Mouse (Mus musculus): ENCODE results near the gene Ppp1r12b.

Ppp1r12b gene

GRCm38 (mm10) chr1:134955637-134956176 is at the start of gene Ppp1r12b:
TSS of gene Ppp1r12b (minus strand) at chr1:134955942.
- DNase-seq = peak; percentile 79 to 88

GRCm38 (mm10) chr1:135003346-135003745 is 47.6 kb upstream of the Ppp1r12b start:
- DNase-seq = no peak

DNA sequence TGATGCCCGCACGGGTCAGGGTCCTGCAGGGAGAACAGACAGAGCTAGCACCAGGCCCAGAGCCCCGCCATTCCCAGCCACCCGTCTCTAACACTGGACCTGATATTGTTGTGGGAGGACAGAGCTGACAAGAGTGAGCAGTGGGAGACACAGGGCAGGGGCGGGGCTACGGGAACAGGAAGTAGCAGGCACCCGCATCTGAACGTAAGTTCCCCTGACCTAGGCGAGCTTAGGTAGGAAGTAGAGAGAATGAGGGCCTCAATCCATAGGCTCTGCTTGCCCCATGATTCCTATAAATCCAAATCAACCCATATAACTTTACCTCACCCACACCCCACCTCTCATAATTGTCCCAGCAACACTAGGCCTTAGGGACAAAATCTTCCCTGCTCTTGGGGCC is 44.8 kb upstream of the Ppp1r12b start:
- no peak for DNase-seq

DNA sequence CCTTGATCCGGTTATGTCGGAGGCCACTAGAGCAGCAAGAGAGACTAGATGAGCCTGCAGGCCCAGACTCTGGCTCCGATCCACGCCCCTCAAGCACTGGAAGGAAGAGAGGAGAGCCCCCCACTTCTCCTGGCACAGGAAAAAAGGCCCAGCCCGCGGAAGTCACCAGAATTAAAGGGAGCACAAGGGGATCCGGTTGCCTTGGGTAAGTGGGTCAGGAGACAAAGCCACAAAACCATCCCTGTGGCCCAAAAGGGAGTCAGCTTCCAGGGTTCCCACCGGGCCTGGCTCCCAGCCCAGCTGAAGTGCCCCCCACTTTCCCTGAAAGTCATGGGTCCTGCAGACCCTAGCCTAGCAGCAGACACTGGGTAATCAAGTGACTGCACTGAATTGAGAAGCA is 42.5 kb upstream of the Ppp1r12b start:
- DNase-seq = no peak

DNA sequence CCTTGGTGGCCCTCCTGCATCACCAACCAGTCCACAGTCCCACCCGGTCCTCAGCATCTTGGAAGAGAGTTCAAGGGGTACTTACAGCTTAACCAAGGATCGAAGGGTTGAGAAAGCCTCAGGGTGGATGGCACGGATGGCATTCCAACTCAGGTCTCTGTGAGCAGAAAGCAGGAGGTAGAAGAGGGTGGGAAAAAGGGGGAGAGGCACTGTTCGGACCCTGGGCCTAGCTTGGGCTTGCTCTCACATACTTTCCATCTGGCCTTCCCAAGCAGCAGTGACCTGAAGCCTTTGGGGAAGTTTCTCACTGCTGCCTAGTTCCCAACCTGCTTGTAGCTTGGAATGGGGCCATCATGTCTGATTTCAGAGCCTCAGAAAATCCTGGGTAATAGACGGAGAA is 41.8 kb upstream of the Ppp1r12b start:
- no peak for DNase-seq

GRCm38 (mm10) chr1:134996471-134996870 is 40.7 kb upstream of the Ppp1r12b start:
- DNase-seq = no peak

DNA sequence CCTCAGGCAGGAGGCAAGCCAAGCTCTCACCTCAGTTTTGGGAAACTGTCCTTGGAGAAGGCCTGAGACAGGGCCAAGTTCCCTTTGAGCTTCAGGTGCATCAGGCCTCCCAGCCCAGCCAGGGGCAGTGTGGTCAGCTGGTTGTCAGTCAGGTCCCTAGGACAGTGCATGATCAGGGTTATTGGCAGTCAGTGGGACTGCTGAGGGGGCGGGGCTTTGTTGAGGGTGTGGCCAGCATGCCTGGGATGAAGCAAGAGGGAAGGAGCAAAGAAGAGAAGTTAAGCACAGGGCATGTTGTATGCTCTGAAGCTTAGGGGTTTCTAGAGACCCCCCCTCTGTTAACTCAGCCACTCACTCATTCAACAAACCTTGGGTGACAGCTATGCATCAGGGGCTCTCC is 40.2 kb upstream of the Ppp1r12b start:
- DNase-seq = no peak

- no peak for DNase-seq
Observed at GRCm38 (mm10) chr1:134995437-134995836, 39.7 kb upstream of the Ppp1r12b start.

- no peak for DNase-seq
Observed at GRCm38 (mm10) chr1:134994739-134995138, 39.0 kb upstream of the Ppp1r12b start.

DNA sequence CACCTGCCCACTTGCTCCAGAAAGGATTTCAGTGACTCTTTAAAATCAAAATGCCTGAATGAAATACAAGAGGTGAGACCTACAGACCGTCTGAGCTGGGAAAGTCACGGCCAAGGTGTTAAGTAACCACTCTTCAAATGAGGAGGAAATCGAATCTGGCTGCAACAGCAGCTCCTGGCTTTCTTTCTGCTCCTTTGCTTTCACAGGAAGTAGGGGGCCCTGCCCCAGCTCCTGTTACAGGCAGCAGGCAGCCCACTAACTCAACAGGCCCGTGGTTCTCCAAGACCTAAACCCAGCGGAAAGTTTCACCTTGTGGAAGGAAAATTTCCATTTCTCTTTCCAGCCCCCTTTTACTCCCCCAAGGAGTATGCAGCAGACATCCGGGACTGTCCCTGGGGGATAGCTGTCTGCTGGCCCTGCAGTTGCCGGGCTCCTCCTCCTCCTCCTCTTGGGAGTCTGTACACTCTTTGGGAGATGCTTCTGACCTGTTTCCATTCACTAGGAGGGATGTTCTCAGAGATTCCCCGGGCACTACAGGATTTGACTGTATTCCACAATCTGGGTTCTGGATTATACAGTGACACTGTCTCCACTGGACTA is 36.4 kb upstream of the Ppp1r12b start:
- no peak for DNase-seq

DNA sequence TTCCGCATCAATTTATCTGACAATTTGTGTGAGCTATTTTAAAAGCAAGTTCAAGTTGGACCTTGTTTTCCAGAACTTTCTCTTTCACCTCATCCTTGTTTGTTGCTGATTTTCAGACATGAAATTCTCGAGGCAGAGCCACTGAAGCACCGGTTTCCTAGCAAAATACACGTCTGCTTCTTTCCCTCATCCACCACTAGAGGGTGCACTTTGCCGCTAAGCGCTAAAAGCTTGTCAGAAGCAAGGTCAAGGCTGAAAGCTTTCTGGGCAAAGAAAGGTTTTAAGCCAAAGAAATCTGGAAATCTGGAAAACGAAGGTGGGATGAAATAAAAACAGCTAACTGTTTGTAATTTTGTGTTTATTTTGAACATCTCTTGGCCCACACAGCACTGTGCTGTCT is 33.6 kb upstream of the Ppp1r12b start:
- peak; percentile 24 to 65 for DNase-seq

DNA sequence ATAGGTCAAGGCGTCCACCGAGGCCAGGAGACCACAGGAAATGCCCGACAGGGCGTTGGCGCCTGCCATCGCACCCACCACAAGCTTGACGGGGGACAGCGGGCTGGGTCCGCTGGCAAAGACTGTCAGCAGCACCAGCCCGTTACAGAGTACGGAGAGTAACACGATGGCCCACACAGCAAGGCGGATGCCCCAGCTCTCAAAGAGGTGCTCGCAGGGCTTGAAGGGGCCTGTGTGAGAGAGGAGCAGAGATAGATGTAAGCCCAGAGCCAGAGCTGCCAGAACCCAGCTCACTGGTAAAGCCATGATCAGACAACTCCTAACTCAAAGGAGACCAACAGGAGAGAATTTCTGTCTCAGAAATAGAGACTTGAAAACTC is 32.2 kb upstream of the Ppp1r12b start:
- no peak for DNase-seq

DNA sequence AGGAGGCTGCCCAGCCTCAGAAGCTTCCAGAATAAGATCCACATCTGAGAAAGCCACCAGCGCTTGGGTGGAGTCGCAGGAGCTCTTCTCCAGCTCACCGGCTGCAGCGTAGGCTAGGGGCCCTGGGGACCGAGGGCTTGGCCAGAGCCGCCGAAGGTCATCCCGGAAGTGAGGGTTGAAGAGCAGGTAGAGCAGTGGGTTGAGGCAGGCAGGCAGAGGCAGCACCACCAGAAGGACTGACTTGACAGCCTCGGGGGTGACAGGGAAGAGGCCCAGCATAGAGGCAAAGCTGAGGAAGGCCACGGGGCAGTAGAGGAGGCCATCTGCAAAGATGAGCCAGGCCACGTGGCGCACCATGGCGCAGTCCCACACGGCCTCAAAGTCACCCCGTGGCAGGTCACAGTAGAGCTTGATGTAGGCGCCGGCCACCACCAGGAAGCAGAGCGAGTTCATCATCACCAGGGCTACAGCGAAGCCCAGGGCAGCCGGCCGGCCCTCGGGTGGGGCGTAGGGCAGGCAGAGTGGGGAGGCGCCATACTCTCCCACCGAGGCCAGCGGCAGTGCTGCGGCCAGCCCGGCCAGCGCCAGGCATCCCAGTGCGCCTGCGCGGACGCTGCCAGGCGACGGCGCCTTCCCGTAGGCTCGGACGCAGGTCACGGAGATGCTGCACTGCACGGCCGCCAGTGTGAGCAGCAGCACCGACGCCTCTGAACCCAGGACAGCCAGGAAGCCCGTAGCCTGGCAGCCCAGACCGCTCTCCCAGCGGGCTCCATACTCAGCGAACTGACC is 31.6 kb upstream of the Ppp1r12b start:
- peak in 1 of 2 experiments; percentile 14 for DNase-seq

GRCm38 (mm10) chr1:134972920-134973319 is 17.2 kb upstream of the Ppp1r12b start:
- DNase-seq = no peak

DNA sequence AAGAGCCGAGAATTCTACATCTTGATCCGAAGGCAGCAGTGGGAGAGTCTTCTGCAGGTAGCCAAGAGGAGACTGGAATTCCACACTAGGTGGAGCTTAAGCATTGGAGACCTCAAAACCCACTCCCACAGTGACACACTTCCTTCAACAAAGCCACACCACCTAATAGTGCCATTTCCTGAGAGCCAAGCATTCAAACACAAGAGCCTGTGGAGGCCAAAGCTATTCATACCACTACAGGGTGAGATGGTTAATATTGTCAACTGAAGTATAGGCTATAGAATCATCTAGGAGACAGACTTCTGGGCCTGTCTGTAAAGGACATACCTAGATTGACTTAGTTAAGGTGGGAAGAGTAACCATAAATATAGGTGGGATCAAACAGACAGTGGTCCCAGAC is 9.7 kb upstream of the Ppp1r12b start:
- DNase-seq = no peak

GRCm38 (mm10) chr1:134962821-134963220 is 7.1 kb upstream of the Ppp1r12b start:
- DNase-seq = peak in 1 of 2 experiments; percentile 31

GRCm38 (mm10) chr1:134962053-134962803 is 6.5 kb upstream of the Ppp1r12b start, which contains the start of gene Ube2t:
TSS of gene Ube2t (plus strand) at chr1:134962565.
- DNase-seq = peak; percentile 91 to 93

DNA sequence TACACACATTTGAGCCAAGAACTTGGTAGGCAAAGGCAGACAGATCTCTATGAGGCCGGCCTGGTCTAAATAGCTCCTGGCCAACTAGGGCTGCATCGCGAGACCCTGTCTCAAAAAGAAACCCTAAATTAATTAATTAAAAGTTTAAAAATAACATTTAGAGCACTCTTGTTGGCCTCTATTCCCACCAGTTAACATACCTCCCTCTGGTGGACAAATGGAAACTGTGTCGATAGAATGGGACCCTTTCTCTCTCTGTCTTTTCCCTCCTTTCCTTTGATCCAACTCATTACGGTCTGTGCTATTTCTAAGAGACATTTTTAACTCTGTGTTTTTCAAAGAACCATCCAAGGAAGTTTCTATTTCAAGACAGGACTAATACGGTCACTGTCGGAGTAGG is 4.9 kb upstream of the Ppp1r12b start:
- no peak for DNase-seq

DNA sequence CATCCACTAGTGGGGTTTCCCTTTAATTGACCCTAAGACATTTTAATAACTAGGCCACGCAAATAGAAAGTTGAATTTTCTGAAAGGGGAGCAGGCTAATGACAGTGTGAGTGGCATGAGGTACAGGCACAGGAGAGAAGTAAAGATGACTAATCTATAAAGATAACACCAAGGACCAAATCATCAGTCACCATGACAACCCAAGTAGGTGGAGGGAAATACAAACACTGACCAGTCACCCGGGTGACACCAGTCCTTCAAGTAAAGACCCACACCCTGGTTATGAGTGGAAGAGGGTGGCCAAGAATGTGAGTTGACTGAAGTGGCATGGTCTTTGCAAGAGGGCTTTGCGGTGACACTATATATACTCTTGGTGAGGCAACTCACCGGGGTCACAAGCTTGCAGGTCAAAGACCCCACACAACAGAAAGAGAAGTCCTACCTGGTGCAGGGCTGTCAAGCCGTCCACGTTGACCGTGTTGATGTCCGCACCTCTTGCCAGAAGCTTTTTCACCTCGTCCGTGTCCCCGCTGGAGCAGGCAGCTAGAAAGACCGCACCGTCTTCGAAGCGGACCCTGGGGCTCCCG is 599 bp downstream of the Ppp1r12b start:
- DNase-seq = no peak

- DNase-seq = no peak
Observed at GRCm38 (mm10) chr1:134949946-134950345, 5.8 kb downstream of the Ppp1r12b start.

DNA sequence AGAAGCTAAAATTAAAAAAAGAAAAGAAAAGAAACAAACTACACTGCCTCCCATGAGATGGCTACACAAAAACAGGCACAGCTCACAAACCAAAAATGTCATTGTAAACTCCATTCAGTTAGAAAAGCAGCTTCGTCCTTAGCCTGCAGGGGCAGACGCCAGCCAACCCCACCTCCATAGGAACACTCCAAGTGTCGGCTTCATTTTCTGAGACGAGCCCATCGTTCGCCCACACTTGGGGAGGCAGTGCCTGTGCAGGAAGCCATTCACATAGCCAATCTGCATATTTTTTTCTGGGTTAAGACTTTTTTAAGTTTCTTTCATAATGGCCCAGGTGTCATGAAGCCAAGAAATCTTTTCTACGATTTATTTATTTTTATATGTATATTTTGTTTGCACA is 8.2 kb downstream of the Ppp1r12b start:
- DNase-seq = no peak

GRCm38 (mm10) chr1:134942898-134943297 is 12.8 kb downstream of the Ppp1r12b start:
- no peak for DNase-seq

DNA sequence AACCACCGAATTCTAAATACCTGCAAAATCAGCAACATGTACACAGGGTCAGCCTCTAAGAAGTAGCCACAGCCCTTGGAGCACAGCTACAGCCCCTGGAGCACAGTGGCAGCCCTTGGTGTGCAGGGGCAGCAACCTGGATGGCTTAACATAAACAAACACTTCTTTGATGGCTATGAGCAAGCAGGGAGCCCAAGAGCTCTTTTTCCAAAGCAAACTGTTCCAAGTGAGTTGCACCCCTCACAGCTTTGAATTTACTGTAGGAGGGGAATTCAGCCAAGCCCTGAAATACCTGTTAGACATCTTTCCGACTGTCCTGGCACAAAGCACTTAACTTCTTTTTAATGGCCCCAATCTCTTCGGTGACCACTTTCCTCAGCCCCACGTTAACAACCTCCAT is 14.9 kb downstream of the Ppp1r12b start:
- no peak for DNase-seq

Data from spleen, adult 18-20 months (tissue).